Mouse (Mus musculus) c-Kit-positive CD71-negative TER-119-negative erythroid progenitor cells, embryonic 14.5 days (primary cell): ENCODE results near the gene Fes.

ENCODE experiments used
- DNase-seq: peaks from one replicate; pipeline ENCODE4 v3.0.0-alpha.2; 2013; ENCODE audit warnings: low read depth

Fes gene

GRCm38 (mm10) chr7:80343270-80344018 is 44.3 kb downstream of the Fes start:
- no peak for DNase-seq

DNA sequence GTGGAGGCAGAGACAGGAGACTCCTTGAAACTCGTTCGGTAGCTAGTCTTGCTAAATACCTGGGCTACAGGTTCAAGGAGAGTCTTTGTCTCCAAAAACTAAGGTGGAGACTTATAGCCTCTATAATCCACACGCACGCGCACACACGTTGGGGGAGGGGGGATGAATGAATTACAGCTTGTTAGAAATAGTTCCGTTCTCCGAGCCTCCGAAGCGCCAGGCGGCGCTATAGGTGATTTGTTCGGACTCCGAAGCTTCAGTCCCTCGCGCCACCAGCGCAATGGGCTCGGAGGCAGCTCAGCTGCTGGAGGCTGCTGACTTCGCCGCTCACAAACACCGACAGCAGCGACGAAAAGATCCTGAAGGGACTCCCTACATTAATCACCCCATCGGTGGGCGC is 44.9 kb downstream of the Fes start, which contains the start of gene Hddc3:
Gene Hddc3 (plus strand): TSS at position 247 of the 400 bp plus-strand sequence.
- DNase-seq = peak; percentile 97

DNA sequence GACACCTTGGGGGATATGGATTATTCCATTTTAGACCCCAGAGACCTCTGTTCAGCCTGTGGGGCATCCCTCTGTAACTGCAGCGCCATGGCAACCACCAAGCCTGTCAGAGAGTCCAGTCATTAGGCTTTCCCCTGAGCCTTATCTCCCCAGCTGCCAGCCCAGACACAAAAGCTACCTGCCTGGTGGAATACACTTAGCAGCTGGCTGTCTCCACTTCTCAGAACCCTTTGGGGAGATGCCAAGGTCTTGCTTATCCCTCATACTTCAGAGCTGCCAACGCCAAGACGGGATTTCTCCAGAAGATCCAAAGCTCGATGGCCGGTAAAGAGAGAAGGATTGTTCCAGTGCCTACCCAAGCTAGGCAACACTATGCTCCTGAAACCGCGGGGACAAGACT is 46.0 kb downstream of the Fes start:
- DNase-seq = no peak

DNA sequence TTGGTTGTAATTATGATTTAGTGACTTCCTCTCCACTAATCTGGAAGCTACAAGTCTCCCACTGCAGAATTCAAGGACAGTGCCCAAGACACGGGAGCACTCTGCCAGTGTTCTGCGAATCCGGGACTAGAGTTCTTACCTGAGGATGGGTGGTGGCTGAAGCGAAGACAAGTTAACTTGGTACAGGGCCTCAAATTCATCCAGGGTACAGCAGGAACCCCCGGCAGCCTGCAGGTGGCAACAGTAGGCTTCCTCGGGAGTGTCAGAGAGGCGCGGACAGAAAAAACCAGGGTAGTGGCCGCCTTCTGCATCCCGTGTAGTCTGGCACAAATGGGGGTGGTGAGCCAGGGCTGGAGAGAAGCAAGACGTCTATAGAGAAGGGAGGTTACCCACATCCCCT is 47.0 kb downstream of the Fes start, which contains the start of gene Unc45a:
Gene Unc45a (minus strand): TSS at position 213 of the 400 bp plus-strand sequence.
- DNase-seq = peak; percentile 67

- DNase-seq = peak; percentile 99
Measured at GRCm38 (mm10) chr7:80339793-80340628, 47.7 kb downstream of the Fes start.

- DNase-seq = no peak
Measured at GRCm38 (mm10) chr7:80339371-80339770, 48.4 kb downstream of the Fes start.

DNA sequence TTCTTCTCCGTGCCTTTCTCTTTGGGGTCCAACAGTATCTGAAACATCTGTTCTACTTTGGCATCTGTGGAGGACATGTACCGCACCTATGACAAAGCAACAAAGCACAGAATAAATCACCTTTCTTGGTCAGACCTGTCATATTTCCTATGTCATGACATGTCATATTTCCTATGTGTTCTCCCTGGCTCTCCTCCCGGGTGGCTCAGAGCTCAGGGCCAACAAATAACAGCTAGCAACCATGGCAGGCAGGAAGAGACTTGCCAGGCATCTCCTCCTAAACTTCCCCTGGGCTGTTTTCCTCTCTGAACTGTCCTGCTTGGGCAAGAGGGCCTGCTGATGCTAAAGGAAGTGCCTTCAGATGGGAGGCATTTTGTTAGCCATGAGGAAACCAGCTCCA is 50.8 kb downstream of the Fes start:
- DNase-seq = no peak

DNA sequence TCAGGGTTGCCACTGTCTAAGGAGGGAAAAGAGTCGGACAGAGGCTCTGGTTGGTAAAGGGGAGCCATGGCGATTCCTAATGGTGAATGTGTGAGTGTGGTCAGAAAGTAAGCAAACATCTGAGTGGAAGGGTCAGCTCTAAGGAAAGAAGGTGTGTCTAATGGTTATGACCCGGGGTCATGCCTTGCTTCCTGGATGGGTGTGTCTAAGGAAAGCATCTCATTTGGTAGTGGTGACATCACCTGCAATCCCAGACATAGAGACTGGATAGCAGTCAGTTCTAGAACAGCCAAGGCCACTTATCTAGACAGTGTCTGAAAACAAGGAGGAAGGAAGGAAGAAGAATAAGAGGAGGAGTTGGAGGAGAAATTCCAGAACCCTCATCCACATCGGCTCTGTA is 52.9 kb downstream of the Fes start:
- no peak for DNase-seq

DNA sequence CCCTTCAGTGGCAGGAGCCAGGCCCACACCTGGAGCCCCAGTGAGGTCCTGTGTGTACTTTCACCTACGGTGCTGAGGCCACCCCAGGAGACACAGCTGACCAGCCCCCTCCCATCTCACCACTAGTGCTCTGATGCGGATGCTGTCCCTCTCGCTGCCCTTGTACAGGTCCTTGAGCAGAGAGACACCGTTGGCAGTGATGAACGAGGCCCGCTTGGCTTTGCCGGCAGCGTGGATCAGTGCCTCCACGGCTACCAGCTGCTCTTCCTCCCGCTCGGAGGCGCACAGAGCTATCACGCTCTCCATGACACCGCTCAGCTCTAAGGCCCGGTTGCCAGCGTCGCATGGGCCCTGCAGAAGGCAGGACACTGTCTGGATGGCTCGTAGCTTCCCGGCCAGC is 56.3 kb downstream of the Fes start:
- no peak for DNase-seq

DNA sequence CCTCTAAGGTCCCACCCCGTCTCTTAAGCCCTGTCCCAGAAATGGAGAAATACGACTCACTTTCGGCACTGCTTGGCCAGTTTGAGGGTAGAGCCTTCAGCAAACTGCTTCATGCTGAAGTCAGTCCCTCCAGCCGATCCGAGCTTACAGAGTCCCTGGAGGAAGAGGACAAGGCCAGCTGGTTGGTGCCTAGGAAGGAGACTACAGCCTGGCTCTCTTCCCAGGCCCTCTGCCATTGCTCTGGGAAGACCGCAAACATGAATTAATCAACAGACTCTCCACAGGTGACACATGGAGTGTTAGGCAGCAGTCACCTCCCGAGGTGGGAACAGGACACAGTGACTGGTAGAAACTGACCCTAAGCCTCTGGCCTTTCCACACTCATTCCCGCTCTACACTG is 57.5 kb downstream of the Fes start:
- DNase-seq = no peak
